Mouse (Mus musculus) kidney, adult 10 weeks (tissue): ENCODE data around the gene Btbd35f29. TPM values are rescaled to one million over a fixed set of nuclear protein-coding genes. Genes with fewer than 3 reads are reported as not detected.

ENCODE experiments used
- polyA plus RNA-seq: library from polyadenylated mRNA; stranded (reverse); fragments of 350-450 nt; fragmentation: Illumina TruSeq; extraction: RNeasy Lipid Tissue Mini Kit (QIAGEN cat#74804); gene quantifications from one replicate; pipeline ENCODE4 v1.2.3, GENCODE M21; 2014; ENCODE audit warnings: low read depth, low replicate concordance

The Btbd35f29 gene
- not detected for polyA plus RNA-seq

DNA sequence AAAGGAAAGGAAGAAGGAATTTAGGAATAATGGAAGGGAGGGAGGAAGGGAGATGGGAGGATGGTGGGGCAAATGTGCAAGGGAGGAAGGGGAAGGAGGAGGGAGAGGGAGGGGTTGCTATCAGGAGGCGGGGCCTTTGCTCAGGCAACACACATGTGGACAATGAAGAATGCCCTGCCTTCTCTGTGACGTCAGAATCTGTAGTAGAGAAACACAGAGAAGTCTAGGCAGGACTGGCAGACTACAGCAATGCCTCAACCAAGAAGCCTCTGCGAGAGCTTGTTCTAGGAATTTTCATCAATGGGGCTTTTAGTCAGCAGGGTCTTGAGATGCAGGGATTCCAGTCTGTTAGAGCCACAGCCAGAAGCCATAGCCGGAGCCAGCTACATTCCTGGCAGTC, at the start of gene Btbd35f29:
Gene Btbd35f29 (plus strand): TSS at position 301 of the 400 bp plus-strand sequence.

Other genes starting within 250 kb of the Btbd35f29 start
- gene Spin2f, start 136.2 kb downstream of the Btbd35f29 start, polyA plus RNA-seq, result not detected
- not detected for gene Btbd35f26, start 218.8 kb downstream of the Btbd35f29 start, polyA plus RNA-seq